Mouse (Mus musculus): ENCODE measurements around the gene Tnni3k.

- TF ChIP-seq POLR2A (IDR thresholded peaks at IDR 0.05; ENCODE audit: insufficient read length, low read depth) (no peak), TCF12 (IDR thresholded peaks at IDR 0.05; ENCODE audit: insufficient read depth, poor library complexity, severe bottlenecking) (no peak), USF1 (IDR thresholded peaks at IDR 0.05; ENCODE audit: low read depth) (no peak), E2F4 (IDR thresholded peaks at IDR 0.05; ENCODE audit: insufficient read depth) (no peak), MYOG (IDR thresholded peaks at IDR 0.05; ENCODE audit: control insufficient read depth in 1 of 3, insufficient read depth in 1 of 3, insufficient read length in 2 of 3, low read depth in 2 of 3) (no peak), POLR2AphosphoS2 (IDR thresholded peaks at IDR 0.05; ENCODE audit: insufficient read length, low read depth) (no peak), MAX (IDR thresholded peaks at IDR 0.05; ENCODE audit: low read depth) (no peak), MYOD1 (IDR thresholded peaks at IDR 0.05; ENCODE audit: control insufficient read depth in 1 of 3, insufficient read length in 2 of 3, low read depth in 2 of 3) (no peak), CEBPB (IDR thresholded peaks at IDR 0.05; ENCODE audit: insufficient read depth, poor library complexity, severe bottlenecking) (no peak), SRF (IDR thresholded peaks at IDR 0.05; ENCODE audit: control insufficient read depth, insufficient read length, low read depth) (no peak), REST (IDR thresholded peaks at IDR 0.05; ENCODE audit: insufficient read depth, insufficient read length) (no peak)
Observed at GRCm38 (mm10) chr3:154971626-154972025, 83.6 kb downstream of the Tnni3k start.

Measured in myocyte (in vitro differentiated cells).